Mouse (Mus musculus) liver, embryonic 11.5 days (tissue): ENCODE measurements around the gene Nat9. TPM values are rescaled to one million over a fixed set of nuclear protein-coding genes. Genes with fewer than 3 reads are reported as not detected.

Source experiments
- ATAC-seq: fragments of 200-750 bp; cut with Nextera tagmentation; replicated peaks from 2 replicates; pipeline ENCODE4 v1.8.0; 2017; ENCODE audit warnings: moderate number of reproducible peaks, mild to moderate bottlenecking, moderate TSS enrichment, moderate library complexity; ENCODE audit not compliant: low FRiP score
- DNase-seq: peaks from one replicate; pipeline ENCODE4 v3.0.0-alpha.2; 2017; ENCODE audit warnings: low spot score
- H3K27ac ChIP-seq: fragments of 300-500 bp; sonication (generic); 2 replicates; pipeline ENCODE4 v1.5.1; 2014; ENCODE audit warnings: mild to moderate bottlenecking, low read depth, low read length, control low read depth
- H3K27me3 ChIP-seq: fragments of 300-500 bp; sonication (generic); replicated peaks from 2 replicates; pipeline ENCODE4 v1.6.1; 2014; ENCODE audit warnings: low read length, mixed read lengths; ENCODE audit not compliant: control insufficient read depth, insufficient read depth
- H3K36me3 ChIP-seq: fragments of 300-500 bp; sonication (generic); 2 replicates; pipeline ENCODE4 v1.6.1; 2014; ENCODE audit warnings: mild to moderate bottlenecking, low read length, moderate library complexity, mixed read lengths; ENCODE audit not compliant: control insufficient read depth, insufficient read depth
- H3K4me1 ChIP-seq: fragments of 300-500 bp; sonication (generic); replicated peaks from 2 replicates; pipeline ENCODE4 v1.6.1; 2014; ENCODE audit warnings: low read length, mixed read lengths; ENCODE audit not compliant: control insufficient read depth, insufficient read depth
- H3K4me2 ChIP-seq: fragments of 300-500 bp; sonication (generic); 2 replicates; pipeline ENCODE4 v1.6.1; 2014; ENCODE audit warnings: mild to moderate bottlenecking, control low read depth, moderate library complexity
- H3K4me3 ChIP-seq: fragments of 300-500 bp; sonication (generic); 2 replicates; pipeline ENCODE4 v1.5.1; 2014; ENCODE audit warnings: low read depth, low read length, control low read depth
- H3K9ac ChIP-seq: fragments of 300-500 bp; sonication (generic); 2 replicates; pipeline ENCODE4 v1.6.1; 2014; ENCODE audit warnings: low read depth, low read length, control low read depth
- H3K9me3 ChIP-seq: fragments of 300-500 bp; sonication (generic); 2 replicates; pipeline ENCODE4 v1.6.1; 2016; ENCODE audit warnings: low read length, inconsistent platforms, mixed read lengths; ENCODE audit not compliant: control insufficient read depth
- WGBS: fragments of 180-500 bp; shearing (Covaris S2); extraction: QIAGEN DNeasy Blood & Tissue Kit; methylation state at CpG from one replicate; pipeline ENCODE4 v1.1.7; 2014; 5-methylcytosine and 5-hydroxymethylcytosine counted together
- polyA plus RNA-seq: library from polyadenylated mRNA; unstranded; fragments of >200 nt; fragmentation: Nextera tagmentation; extraction: Ambion mirVana; gene quantifications from 2 replicates; pipeline ENCODE4 v1.2.1, GENCODE M21; 2014

Nat9 gene
- 17.0 and 20.1 TPM in 2 replicates for polyA plus RNA-seq

GRCm38 (mm10) chr11:115187693-115188092 is at the start of gene Nat9:
Gene Nat9, minus strand, starts transcription at chr11:115187859.
- H3K36me3 ChIP-seq: peaks cover 2% of the 10 kb centered on the region; the same call in 1 of the 2 replicates
- peaks cover 37% of the 10 kb centered on the region for H3K4me1 ChIP-seq
- H3K27me3 ChIP-seq: no peaks in the 10 kb centered on the region
- H3K27ac ChIP-seq: peak within 1 kb of the TSS; percentile 60
- peak within 1 kb of the TSS; percentile 80 for H3K9ac ChIP-seq
- peak within 1 kb of the TSS; percentile 80 for H3K4me3 ChIP-seq
- no peak for DNase-seq
- H3K9me3 ChIP-seq: no peaks in the 10 kb centered on the region
- WGBS: 7% methylated on average over 12 of the region's 12 CpGs
- peak; percentile 34; the same call in 1 of the 2 replicates for ATAC-seq
- peak within 1 kb of the TSS; percentile 98 for H3K4me2 ChIP-seq

GRCm38 (mm10) chr11:115236570-115236969 is 48.9 kb upstream of the Nat9 start:
- H3K4me2 ChIP-seq: no peak overlapping the region
- no peak for DNase-seq
- no peak overlapping the region for H3K9ac ChIP-seq
- ATAC-seq: no peak
- peaks cover 24% of the 10 kb centered on the region for H3K4me1 ChIP-seq
- no peaks in the 10 kb centered on the region for H3K27me3 ChIP-seq
- WGBS: 40% methylated on average over 5 of the region's 5 CpGs
- no peak overlapping the region for H3K27ac ChIP-seq
- no peaks in the 10 kb centered on the region for H3K9me3 ChIP-seq
- H3K36me3 ChIP-seq: no peaks in the 10 kb centered on the region
- H3K4me3 ChIP-seq: no peak overlapping the region

- no peak overlapping the region for H3K4me3 ChIP-seq
- DNase-seq: no peak
- H3K27ac ChIP-seq: no peak overlapping the region
- H3K9ac ChIP-seq: no peak overlapping the region
- H3K27me3 ChIP-seq: no peaks in the 10 kb centered on the region
- H3K9me3 ChIP-seq: no peaks in the 10 kb centered on the region
- peaks cover 34% of the 10 kb centered on the region for H3K4me1 ChIP-seq
- H3K4me2 ChIP-seq: no peak overlapping the region
- H3K36me3 ChIP-seq: no peaks in the 10 kb centered on the region
- no peak for ATAC-seq
- WGBS: 81% methylated on average over 15 of the region's 15 CpGs
Measured at GRCm38 (mm10) chr11:115234320-115235044, 46.8 kb upstream of the Nat9 start.

- no peak overlapping the region for H3K9ac ChIP-seq
- 75% methylated on average over 20 of the region's 20 CpGs for WGBS
- H3K4me3 ChIP-seq: no peak overlapping the region
- H3K27me3 ChIP-seq: no peaks in the 10 kb centered on the region
- ATAC-seq (no peak), DNase-seq (no peak)
- H3K9me3 ChIP-seq: no peaks in the 10 kb centered on the region
- peaks cover 37% of the 10 kb centered on the region for H3K4me1 ChIP-seq
- no peak overlapping the region for H3K4me2 ChIP-seq
- no peak overlapping the region for H3K27ac ChIP-seq
- no peaks in the 10 kb centered on the region for H3K36me3 ChIP-seq
Measured at GRCm38 (mm10) chr11:115233526-115234290, 46.0 kb upstream of the Nat9 start.

GRCm38 (mm10) chr11:115232889-115233288 is 45.2 kb upstream of the Nat9 start:
- H3K27me3 ChIP-seq: no peaks in the 10 kb centered on the region; the same call in 1 of the 2 replicates
- no peaks in the 10 kb centered on the region for H3K9me3 ChIP-seq
- DNase-seq (no peak), ATAC-seq (no peak)
- H3K9ac ChIP-seq: no peak overlapping the region
- H3K27ac ChIP-seq: no peak overlapping the region
- peaks cover 45% of the 10 kb centered on the region for H3K4me1 ChIP-seq
- H3K4me3 ChIP-seq: no peak overlapping the region
- H3K36me3 ChIP-seq: no peaks in the 10 kb centered on the region
- H3K4me2 ChIP-seq: no peak overlapping the region
- WGBS: 84% methylated on average over 5 of the region's 5 CpGs

- Histone ChIP-seq H3K4me2 (no peak overlapping the region), H3K9me3 (no peaks in the 10 kb centered on the region), H3K27ac (no peak overlapping the region; the same call in 1 of the 2 replicates), H3K9ac (no peak overlapping the region), H3K4me1 (peaks cover 53% of the 10 kb centered on the region), H3K36me3 (no peaks in the 10 kb centered on the region), H3K4me3 (no peak overlapping the region), H3K27me3 (no peaks in the 10 kb centered on the region; the same call in 1 of the 2 replicates)
- WGBS: 75% methylated on average over 9 of the region's 9 CpGs
- DNase-seq: no peak
- no peak for ATAC-seq
Measured at GRCm38 (mm10) chr11:115231924-115232323, 44.3 kb upstream of the Nat9 start.

- WGBS: 46% methylated on average over 14 of the region's 14 CpGs
Measured at GRCm38 (mm10) chr11:115231168-115231915, 43.7 kb upstream of the Nat9 start.

More at GRCm38 (mm10) chr11:115231168-115231915, 43.7 kb upstream of the Nat9 start:
- no peak overlapping the region for H3K4me3 ChIP-seq
- peaks cover 54% of the 10 kb centered on the region for H3K4me1 ChIP-seq
- DNase-seq (no peak), ATAC-seq (no peak)
- H3K9me3 ChIP-seq: no peaks in the 10 kb centered on the region
- H3K27me3 ChIP-seq: no peaks in the 10 kb centered on the region; the same call in 1 of the 2 replicates
- H3K9ac ChIP-seq: no peak overlapping the region
- peak overlapping the region; percentile 52; the same call in 1 of the 2 replicates for H3K27ac ChIP-seq
- no peaks in the 10 kb centered on the region for H3K36me3 ChIP-seq
- H3K4me2 ChIP-seq: no peak overlapping the region
